Mouse (Mus musculus): ENCODE results near the gene Gabbr2.

Gabbr2 gene

GRCm38 (mm10) chr4:46772591-46772990 is 219.1 kb downstream of the Gabbr2 start:
- no peak for DNase-seq (ENCODE audit: extremely low read depth, low read depth, low spot score)

GRCm38 (mm10) chr4:46771116-46771515 is 220.6 kb downstream of the Gabbr2 start:
- DNase-seq (ENCODE audit: extremely low read depth, low read depth, low spot score), result no peak

- DNase-seq (ENCODE audit: extremely low read depth, low read depth, low spot score), result no peak
Measured at GRCm38 (mm10) chr4:46770635-46771034, 221.0 kb downstream of the Gabbr2 start.

GRCm38 (mm10) chr4:46770090-46770489 is 221.6 kb downstream of the Gabbr2 start:
- no peak for DNase-seq (ENCODE audit: extremely low read depth, low read depth, low spot score)

- DNase-seq (ENCODE audit: extremely low read depth, low read depth, low spot score), result no peak
Measured at GRCm38 (mm10) chr4:46766326-46766725, 225.3 kb downstream of the Gabbr2 start.

GRCm38 (mm10) chr4:46759838-46760237 is 231.8 kb downstream of the Gabbr2 start:
- DNase-seq (ENCODE audit: extremely low read depth, low read depth, low spot score), result no peak

- DNase-seq (ENCODE audit: extremely low read depth, low read depth, low spot score), result no peak
Measured at GRCm38 (mm10) chr4:46758340-46759041, 233.2 kb downstream of the Gabbr2 start.

- no peak for DNase-seq (ENCODE audit: extremely low read depth, low read depth, low spot score)
Measured at GRCm38 (mm10) chr4:46754407-46755194, 237.1 kb downstream of the Gabbr2 start.

GRCm38 (mm10) chr4:46752306-46752705 is 239.4 kb downstream of the Gabbr2 start:
- no peak for DNase-seq (ENCODE audit: extremely low read depth, low read depth, low spot score)

- no peak for DNase-seq (ENCODE audit: extremely low read depth, low read depth, low spot score)
Measured at GRCm38 (mm10) chr4:46749015-46749414, 242.7 kb downstream of the Gabbr2 start.

- no peak for DNase-seq (ENCODE audit: extremely low read depth, low read depth, low spot score)
Measured at GRCm38 (mm10) chr4:46747007-46747746, 244.5 kb downstream of the Gabbr2 start.

- no peak for DNase-seq (ENCODE audit: extremely low read depth, low read depth, low spot score)
Measured at GRCm38 (mm10) chr4:46745536-46745935, 246.1 kb downstream of the Gabbr2 start.

- DNase-seq (ENCODE audit: extremely low read depth, low read depth, low spot score), result no peak
Measured at GRCm38 (mm10) chr4:46744583-46745155, 247.0 kb downstream of the Gabbr2 start.

- DNase-seq (ENCODE audit: extremely low read depth, low read depth, low spot score), result no peak
Measured at GRCm38 (mm10) chr4:46742601-46743000, 249.1 kb downstream of the Gabbr2 start.

GRCm38 (mm10) chr4:46736910-46737511 is 254.7 kb downstream of the Gabbr2 start:
- no peak for DNase-seq (ENCODE audit: extremely low read depth, low read depth, low spot score)

GRCm38 (mm10) chr4:46734906-46735305 is 256.8 kb downstream of the Gabbr2 start:
- no peak for DNase-seq (ENCODE audit: extremely low read depth, low read depth, low spot score)

- DNase-seq (ENCODE audit: extremely low read depth, low read depth, low spot score), result no peak
Measured at GRCm38 (mm10) chr4:46731590-46731989, 260.1 kb downstream of the Gabbr2 start.

GRCm38 (mm10) chr4:46729306-46730042 is 262.2 kb downstream of the Gabbr2 start:
- DNase-seq (ENCODE audit: extremely low read depth, low read depth, low spot score), result no peak

GRCm38 (mm10) chr4:46728231-46728630 is 263.4 kb downstream of the Gabbr2 start:
- DNase-seq (ENCODE audit: extremely low read depth, low read depth, low spot score), result no peak

- no peak for DNase-seq (ENCODE audit: extremely low read depth, low read depth, low spot score)
Measured at GRCm38 (mm10) chr4:46727153-46727552, 264.5 kb downstream of the Gabbr2 start.
